Mouse (Mus musculus) midbrain, embryonic 10.5 days (tissue): ENCODE measurements at regions not wholly inside any gene's neighbourhood (a gene's known extent, or its start where the extent isn't known, plus 50 kb on each side); places are given as distances from the start of the nearest gene placed in this dataset.

Experiments used
- DNase-seq: peaks from one replicate; pipeline ENCODE4 v3.0.0-alpha.2; 2017; ENCODE audit warnings: low spot score
- H3K27ac ChIP-seq: fragments of 300-500 bp; sonication (generic); replicated peaks from 2 replicates; pipeline ENCODE4 v1.5.1; 2016; ENCODE audit warnings: mild to moderate bottlenecking
- H3K27me3 ChIP-seq: fragments of 300-500 bp; sonication (generic); 2 replicates; pipeline ENCODE4 v1.6.1; 2016; ENCODE audit warnings: low read depth, mild to moderate bottlenecking; ENCODE audit not compliant: poor library complexity, severe bottlenecking
- H3K36me3 ChIP-seq: fragments of 300-500 bp; sonication (generic); 2 replicates; pipeline ENCODE4 v1.6.1; 2016; ENCODE audit warnings: mild to moderate bottlenecking, moderate library complexity
- H3K4me1 ChIP-seq: fragments of 300-500 bp; sonication (generic); 2 replicates; pipeline ENCODE4 v1.6.1; 2016
- H3K4me3 ChIP-seq: fragments of 300-500 bp; sonication (generic); 2 replicates; pipeline ENCODE4 v1.5.1; 2016; ENCODE audit warnings: mild to moderate bottlenecking, moderate library complexity
- H3K9me3 ChIP-seq: fragments of 300-500 bp; sonication (generic); replicated peaks from 2 replicates; pipeline ENCODE4 v1.6.1; 2016; ENCODE audit warnings: mild to moderate bottlenecking
- WGBS: fragments of 180-500 bp; shearing (Covaris S2); methylation state at CpG from one replicate; pipeline ENCODE4 v1.1.7; 2016; 5-methylcytosine and 5-hydroxymethylcytosine counted together

DNA sequence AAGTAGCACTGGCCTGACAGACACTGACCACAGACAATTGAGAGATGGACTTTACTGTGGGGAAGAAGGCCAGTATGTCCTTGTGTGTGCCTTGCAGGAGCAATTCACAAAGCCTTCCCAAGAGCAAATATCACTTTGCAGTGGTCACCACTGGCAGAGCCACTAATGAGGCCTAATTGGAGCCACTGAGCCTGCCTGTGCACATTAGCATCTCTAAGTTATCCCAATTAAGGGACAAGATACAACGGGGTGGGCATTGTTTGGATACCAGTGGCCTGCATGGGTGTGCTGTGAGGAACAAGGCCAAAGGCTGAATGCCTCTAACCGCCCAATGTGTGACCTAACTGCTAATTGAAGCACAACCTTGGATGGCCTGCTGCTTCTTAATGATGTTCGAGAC lies 433.4 kb upstream of the Ptbp2 start:
- no peaks in the 10 kb centered on the region for H3K36me3 ChIP-seq
- no peak for DNase-seq
- no peaks in the 10 kb centered on the region for H3K4me1 ChIP-seq
- H3K9me3 ChIP-seq: no peaks in the 10 kb centered on the region
- no peaks in the 10 kb centered on the region for H3K27me3 ChIP-seq
- no peak overlapping the region for H3K27ac ChIP-seq
- 74% methylated on average over 3 of the region's 3 CpGs for WGBS
- H3K4me3 ChIP-seq: no peak overlapping the region

DNA sequence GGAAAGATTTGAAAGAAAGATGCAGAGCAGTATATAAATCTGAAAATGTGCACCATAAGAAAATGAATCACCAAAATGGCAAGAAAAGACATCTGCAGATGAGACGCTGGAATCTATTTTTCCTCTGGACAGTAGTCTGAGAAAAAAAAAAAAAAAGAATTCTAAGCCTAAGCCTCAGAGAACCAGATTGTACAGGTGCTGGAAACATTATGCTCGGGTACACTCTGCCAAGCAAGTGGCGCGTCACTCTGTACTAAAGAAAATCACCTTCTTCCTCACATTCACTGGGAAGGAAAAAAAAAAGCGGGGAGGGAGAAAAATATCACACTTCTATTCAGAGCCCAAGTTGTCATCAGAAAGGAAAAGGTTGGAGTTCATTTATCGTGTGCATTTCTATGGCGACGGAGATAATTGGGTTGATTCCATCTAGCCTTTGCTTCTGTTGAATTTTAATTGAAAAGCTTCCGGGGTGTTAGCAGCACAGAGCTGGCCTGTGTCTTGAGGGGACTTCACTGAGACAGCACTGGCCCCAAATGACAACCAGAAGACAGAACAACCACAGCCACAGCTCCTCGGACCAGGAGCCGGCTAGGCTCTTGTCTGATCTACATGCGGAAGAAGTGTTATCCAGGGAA lies 430.5 kb upstream of the Ptbp2 start:
- Histone ChIP-seq H3K27ac (no peak overlapping the region), H3K36me3 (no peaks in the 10 kb centered on the region), H3K4me3 (no peak overlapping the region), H3K9me3 (no peaks in the 10 kb centered on the region), H3K4me1 (no peaks in the 10 kb centered on the region), H3K27me3 (no peaks in the 10 kb centered on the region)
- WGBS: 86% methylated on average over 12 of the region's 12 CpGs
- DNase-seq: no peak

DNA sequence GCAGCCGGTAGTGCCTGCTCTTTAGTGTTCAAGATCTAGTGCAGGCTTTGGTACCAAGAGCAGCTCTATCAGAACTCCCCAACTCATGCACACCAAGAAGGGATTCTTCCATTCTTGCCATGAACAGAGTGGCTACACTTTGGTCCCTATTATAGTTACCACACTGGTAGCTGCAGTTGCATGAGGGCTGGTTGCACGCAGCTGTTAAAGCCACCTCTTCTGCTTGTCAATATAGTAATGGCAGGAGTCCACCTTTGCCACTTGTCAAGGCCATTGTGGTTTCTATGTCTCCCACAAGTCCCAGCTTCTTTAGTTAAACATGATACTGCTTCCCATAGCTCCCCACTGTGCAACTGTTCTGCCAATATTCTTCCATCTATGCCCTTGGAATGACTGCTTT lies 415.1 kb upstream of the Ptbp2 start:
- 88% methylated on average over 2 of the region's 2 CpGs for WGBS
- DNase-seq: no peak
- no peaks in the 10 kb centered on the region for H3K4me1 ChIP-seq

DNA sequence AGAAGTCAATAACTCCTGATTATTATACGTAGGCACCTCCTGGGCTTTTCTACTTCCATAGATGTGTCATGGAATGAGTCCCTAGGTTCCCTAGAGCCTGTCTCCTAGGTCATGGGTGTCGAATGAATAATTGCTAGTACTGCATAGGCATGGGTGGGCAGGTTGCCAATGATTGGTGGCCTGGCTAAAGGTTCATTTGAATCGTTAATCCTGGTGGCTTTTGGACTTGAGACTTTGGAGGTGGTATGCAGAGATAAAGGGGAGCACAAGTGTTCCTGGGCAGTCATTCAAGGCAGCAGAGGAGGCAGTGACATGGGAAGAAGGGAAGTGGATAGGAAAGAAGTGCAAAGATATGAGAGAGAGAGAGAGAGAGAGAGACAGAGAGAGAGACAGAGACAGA lies 410.2 kb upstream of the Ptbp2 start:
- Histone ChIP-seq H3K4me3 (no peak overlapping the region), H3K9me3 (no peaks in the 10 kb centered on the region), H3K27me3 (no peaks in the 10 kb centered on the region), H3K4me1 (peaks cover 8% of the 10 kb centered on the region), H3K36me3 (no peaks in the 10 kb centered on the region), H3K27ac (no peak overlapping the region)
- no peak for DNase-seq
- 84% methylated on average over 3 of the region's 3 CpGs for WGBS

More for the DNA sequence above, 415.1 kb upstream of the Ptbp2 start:
- H3K36me3 ChIP-seq: no peaks in the 10 kb centered on the region
- no peaks in the 10 kb centered on the region for H3K9me3 ChIP-seq
- no peak overlapping the region for H3K27ac ChIP-seq
- no peaks in the 10 kb centered on the region for H3K27me3 ChIP-seq
- no peak overlapping the region for H3K4me3 ChIP-seq

DNA sequence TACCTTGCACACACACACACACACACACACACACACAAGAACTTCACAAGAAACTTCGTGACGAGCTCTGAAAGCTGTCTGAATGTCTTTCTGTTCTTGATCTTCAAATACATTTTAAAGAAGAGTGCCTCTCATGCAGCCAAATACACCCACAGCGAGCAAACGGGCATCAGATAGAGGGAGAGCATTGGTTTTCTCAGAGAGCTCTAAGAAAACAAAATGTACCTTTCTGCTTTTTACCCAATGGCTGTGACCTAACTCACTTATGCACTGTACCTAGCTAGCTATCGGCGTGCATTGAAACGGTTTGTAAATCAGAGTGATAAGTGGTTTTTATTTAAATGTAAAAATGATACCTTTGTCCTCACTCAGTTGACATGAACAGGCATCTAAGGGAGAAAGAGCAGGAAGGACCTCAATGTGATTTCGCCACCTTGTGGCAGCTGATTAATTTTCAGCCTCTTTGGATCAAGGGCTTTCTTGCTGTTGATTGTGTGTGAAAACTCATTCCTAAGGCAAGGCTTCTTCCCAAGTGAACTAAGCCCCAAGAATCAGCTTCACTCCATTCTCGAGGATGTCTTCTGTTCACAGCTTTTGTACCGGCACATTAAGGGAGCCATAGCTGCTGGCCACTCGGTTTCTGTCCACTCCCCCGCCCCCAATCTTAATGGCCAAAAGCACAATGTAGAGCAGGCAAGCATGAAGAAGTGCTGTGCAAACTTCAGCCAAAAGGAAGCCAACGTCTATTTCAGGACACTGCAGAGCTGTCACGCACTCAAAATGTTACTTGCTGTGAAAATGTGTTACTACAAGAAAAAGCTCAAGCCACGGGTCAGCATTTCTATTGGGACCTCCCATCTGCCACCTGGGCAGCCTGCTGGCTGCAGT lies 408.4 kb upstream of the Ptbp2 start:
- H3K36me3 ChIP-seq: no peaks in the 10 kb centered on the region
- peaks cover 8% of the 10 kb centered on the region for H3K4me1 ChIP-seq
- H3K27me3 ChIP-seq: no peaks in the 10 kb centered on the region
- 39% methylated on average over 15 of the region's 15 CpGs for WGBS
- H3K4me3 ChIP-seq: peak overlapping the region; percentile 26; the same call in 1 of the 2 replicates
- 0 out of 2 replicates have a peak overlapping the region, but pooled peaks have one; percentile 28 for H3K27ac ChIP-seq
- no peaks in the 10 kb centered on the region for H3K9me3 ChIP-seq
- peak; percentile 62 for DNase-seq

DNA sequence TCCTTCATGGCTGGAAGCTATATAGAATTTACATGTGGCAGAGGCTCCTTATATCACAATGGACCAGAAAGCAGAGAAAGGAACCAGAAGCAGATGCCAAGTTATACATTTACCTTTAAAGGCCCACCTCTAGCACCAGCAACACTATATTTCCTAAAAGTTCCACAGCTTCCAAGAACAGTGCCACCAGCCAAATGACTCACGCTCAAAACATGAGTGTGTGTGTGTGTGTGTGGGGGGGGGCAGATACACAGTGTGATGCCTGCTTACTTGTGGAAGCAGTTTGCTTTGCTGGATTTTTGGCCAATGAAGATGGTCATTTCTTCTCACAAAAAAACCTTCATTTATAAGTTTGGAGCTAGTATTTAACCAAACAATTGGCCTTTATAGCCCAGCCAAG lies 405.3 kb upstream of the Ptbp2 start:
- whole genome bisulfite sequencing: 85% methylated on average over 1 of the region's 1 CpGs
- DNase-seq: no peak
- Histone ChIP-seq H3K36me3 (no peaks in the 10 kb centered on the region), H3K4me3 (no peak overlapping the region), H3K4me1 (peaks cover 8% of the 10 kb centered on the region), H3K27me3 (no peaks in the 10 kb centered on the region), H3K9me3 (no peaks in the 10 kb centered on the region), H3K27ac (no peak overlapping the region)

DNA sequence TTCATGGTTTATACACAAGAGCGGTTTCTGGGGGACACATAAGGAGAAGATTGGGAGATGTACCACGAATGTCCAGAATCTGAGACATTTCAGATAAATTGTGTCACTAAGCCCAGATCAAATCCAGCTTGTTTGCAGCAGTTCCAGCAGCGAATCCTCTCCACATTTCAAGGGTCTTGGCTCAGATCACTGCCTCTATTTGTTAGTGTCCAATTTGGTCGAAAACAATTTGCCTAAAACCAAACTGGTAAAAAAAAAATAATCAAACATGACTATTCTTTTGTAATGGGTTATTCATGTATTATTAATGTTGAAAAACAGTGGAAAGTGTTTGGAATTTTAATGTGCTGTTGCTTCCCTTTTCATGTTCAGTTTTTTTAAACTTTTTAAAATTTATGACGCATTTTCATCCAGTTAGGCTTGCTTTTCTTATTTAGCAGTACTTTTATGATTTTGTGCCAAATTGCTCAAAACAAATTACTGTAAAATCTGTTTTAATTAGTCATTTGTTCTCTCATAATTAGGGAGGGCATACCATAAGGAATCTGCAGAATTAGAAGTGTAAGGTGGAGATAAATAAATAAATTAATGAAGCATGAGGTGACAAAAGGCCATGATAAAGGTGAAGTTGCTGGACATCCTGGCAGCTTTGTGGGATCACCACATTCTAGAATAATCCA lies 396.8 kb upstream of the Ptbp2 start:
- Histone ChIP-seq H3K36me3 (no peaks in the 10 kb centered on the region), H3K4me3 (no peak overlapping the region), H3K27me3 (no peaks in the 10 kb centered on the region), H3K4me1 (no peaks in the 10 kb centered on the region), H3K9me3 (no peaks in the 10 kb centered on the region), H3K27ac (no peak overlapping the region)
- DNase-seq: no peak
- WGBS: 86% methylated on average over 5 of the region's 5 CpGs

DNA sequence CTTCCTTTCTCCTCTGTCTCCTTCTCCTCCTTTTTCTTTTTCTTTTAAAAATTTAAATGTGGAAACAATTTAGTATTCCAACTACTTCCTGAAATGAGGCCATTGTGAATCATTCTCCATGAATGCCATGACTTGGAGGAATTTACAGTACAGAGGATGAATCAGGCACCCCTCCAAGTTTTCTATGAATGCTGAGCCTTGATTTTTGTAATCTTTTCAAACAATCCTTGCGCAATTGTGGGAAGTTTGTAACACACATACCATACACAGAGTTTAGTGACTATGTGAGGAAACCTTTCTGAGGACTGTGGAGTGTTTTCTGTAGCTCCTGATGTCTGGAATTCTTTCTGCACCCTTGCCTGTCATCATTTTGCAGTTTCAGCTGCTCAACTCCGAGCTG lies 391.4 kb upstream of the Ptbp2 start:
- Histone ChIP-seq H3K27ac (no peak overlapping the region), H3K4me1 (no peaks in the 10 kb centered on the region), H3K4me3 (no peak overlapping the region), H3K9me3 (no peaks in the 10 kb centered on the region), H3K27me3 (no peaks in the 10 kb centered on the region), H3K36me3 (no peaks in the 10 kb centered on the region)
- 69% methylated on average over 2 of the region's 2 CpGs for WGBS
- DNase-seq: no peak
